Mouse (Mus musculus) heart, adult 2 months (tissue): ENCODE data around the gene Mcoln2. TPM values are rescaled to one million over a fixed set of nuclear protein-coding genes. Genes with fewer than 3 reads are reported as not detected.

Experiments used
- DNase-seq, 2 experiments: peaks; one replicate each; pipeline ENCODE4 v3.0.0; 2021
- H3K27ac ChIP-seq: fragments of 200-600 bp; 2 replicates; pipeline ENCODE4 v1.8.1; 2022
- H3K27me3 ChIP-seq: fragments of 200-500 bp; 2 replicates; pipeline ENCODE4 v1.6.1; 2012; ENCODE audit warnings: mild to moderate bottlenecking, low read length, inconsistent platforms, mixed read lengths; ENCODE audit not compliant: control insufficient read depth, insufficient read depth
- H3K36me3 ChIP-seq: fragments of 200-500 bp; 2 replicates; pipeline ENCODE4 v1.6.1; 2012; ENCODE audit warnings: low read length, inconsistent platforms; ENCODE audit not compliant: control insufficient read depth, insufficient read depth
- H3K4me1 ChIP-seq: fragments of 200-500 bp; 2 replicates; pipeline ENCODE4 v1.6.1; 2011; ENCODE audit warnings: low read length; ENCODE audit not compliant: control insufficient read depth, insufficient read depth
- H3K4me3 ChIP-seq: fragments of 200-600 bp; 2 replicates; pipeline ENCODE4 v1.8.1; 2022
- H3K79me2 ChIP-seq: fragments of 200-500 bp; replicated peaks from 2 replicates; pipeline ENCODE4 v1.6.1; 2012; ENCODE audit warnings: mild to moderate bottlenecking, inconsistent platforms, low read length, moderate library complexity, mixed read lengths; ENCODE audit not compliant: control insufficient read depth, insufficient read depth
- H3K9ac ChIP-seq: fragments of 200-500 bp; 2 replicates; pipeline ENCODE4 v1.6.1; 2012; ENCODE audit warnings: low read depth, mild to moderate bottlenecking, control low read depth, inconsistent platforms, low read length, mixed read lengths
- CTCF ChIP-seq: fragments of 200-600 bp; IDR thresholded peaks from 2 replicates; pipeline ENCODE4 v1.8.1; 2022; ENCODE audit warnings: antibody characterized with exemption, mild to moderate bottlenecking, moderate library complexity
- EP300 ChIP-seq: fragments of 200-500 bp; IDR thresholded peaks from 2 replicates; pipeline ENCODE4 v1.6.1; 2011; ENCODE audit warnings: low read depth, low read length, control low read depth; ENCODE audit not compliant: insufficient read depth
- POLR2A ChIP-seq: fragments of 200-500 bp; IDR thresholded peaks from 2 replicates; pipeline ENCODE4 v1.6.1; 2011; ENCODE audit warnings: mild to moderate bottlenecking, low read depth, low read length, control low read depth; ENCODE audit not compliant: insufficient read depth
- WGBS: fragments of 180-500 bp; shearing (Covaris S2); methylation state at CpG from one replicate; pipeline ENCODE4 v1.1.7; 2018; 5-methylcytosine and 5-hydroxymethylcytosine counted together
- intact Hi-C: fragments of 180-260 bp; cut with DNase I; formaldehyde crosslinking; loops from one replicate; pipeline ENCODE4 v1.15.1; 2025
- polyA plus RNA-seq: library from polyadenylated mRNA; depleted of rRNA; stranded (reverse); fragments of >200 nt; gene quantifications from 2 replicates; pipeline ENCODE4 v1.2.3, GENCODE M21; 2012
- total RNA-seq, 2 experiments: library from RNA; stranded (reverse); gene quantifications; 2 replicates each; pipeline ENCODE4 v1.2.3; 2021

The Mcoln2 gene
- total and polyA plus RNA-seq, 3 experiments = 0.18 to 0.41 TPM; not detected in 1

DNA sequence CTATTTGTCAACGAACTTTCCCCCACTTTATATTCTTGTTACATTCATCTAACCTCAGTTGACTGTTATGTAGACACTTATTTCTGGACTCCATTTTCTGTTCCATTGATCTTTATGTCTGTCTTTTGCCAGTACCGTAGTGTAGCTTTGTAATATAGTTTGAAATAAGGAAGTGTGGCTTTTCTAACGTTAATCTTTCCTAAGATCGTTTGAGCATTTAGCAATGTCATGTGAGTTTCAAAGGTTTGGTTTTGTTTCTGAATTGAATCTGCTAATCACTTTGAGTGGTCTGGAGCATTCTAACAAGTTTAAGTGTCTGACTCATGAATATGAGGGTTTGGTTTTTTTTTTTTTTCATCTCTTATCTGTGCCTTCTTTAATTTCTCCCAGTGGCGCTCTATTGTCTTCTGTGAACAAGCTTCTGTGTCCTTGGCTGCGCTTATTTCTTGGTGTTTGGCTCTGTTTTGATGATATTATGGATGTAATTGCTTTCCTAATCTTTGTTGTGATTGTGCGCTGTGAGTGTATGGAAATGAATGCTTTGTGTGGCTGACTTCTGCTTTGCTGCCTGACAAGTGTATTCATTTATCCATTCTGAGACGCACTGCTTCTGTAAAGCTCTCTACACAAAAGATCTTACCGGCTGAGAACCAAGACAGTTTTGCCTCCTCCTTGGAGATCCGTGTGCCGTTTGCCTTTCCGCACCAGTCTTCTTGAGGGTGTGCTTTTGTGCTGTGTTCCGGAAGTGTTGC, 79.1 kb downstream of the Mcoln2 start:
- Histone ChIP-seq H3K4me1 (no peaks in the 10 kb centered on the region), H3K36me3 (no peaks in the 10 kb centered on the region), H3K27ac (no peak overlapping the region), H3K9ac (no peak overlapping the region), H3K27me3 (no peaks in the 10 kb centered on the region), H3K4me3 (no peak overlapping the region), H3K79me2 (no peaks in the 10 kb centered on the region)
- no peak for DNase-seq
- TF ChIP-seq POLR2A (no peak), EP300 (no peak), CTCF (no peak)
- intact Hi-C loops = no loop called here
- 82% methylated on average over 13 of the region's 13 CpGs for WGBS

GRCm38 (mm10) chr3:146232708-146233107, 83.1 kb downstream of the Mcoln2 start:
- H3K9ac ChIP-seq = no peak overlapping the region
- no peaks in the 10 kb centered on the region for H3K36me3 ChIP-seq
- intact Hi-C loops = no loop called here
- H3K4me1 ChIP-seq = no peaks in the 10 kb centered on the region
- H3K27me3 ChIP-seq = no peaks in the 10 kb centered on the region
- 51% methylated on average over 7 of the region's 7 CpGs for WGBS
- no peak for TF ChIP-seq POLR2A
- no peak overlapping the region for H3K27ac ChIP-seq
- no peaks in the 10 kb centered on the region for H3K79me2 ChIP-seq
- no peak for DNase-seq
- no peak overlapping the region for H3K4me3 ChIP-seq

- 36% methylated on average over 4 of the region's 4 CpGs for WGBS
Measured at GRCm38 (mm10) chr3:146233741-146234140, 84.1 kb downstream of the Mcoln2 start.

GRCm38 (mm10) chr3:146234530-146234929, 84.9 kb downstream of the Mcoln2 start:
- intact Hi-C loops = no loop called here
- WGBS = 86% methylated on average over 10 of the region's 10 CpGs

More at GRCm38 (mm10) chr3:146233741-146234140, 84.1 kb downstream of the Mcoln2 start:
- H3K4me3 ChIP-seq = no peak overlapping the region
- H3K36me3 ChIP-seq = no peaks in the 10 kb centered on the region
- no peak overlapping the region for H3K9ac ChIP-seq
- H3K4me1 ChIP-seq = no peaks in the 10 kb centered on the region
- intact Hi-C loops = no loop called here
- TF ChIP-seq CTCF = no peak
- no peak for TF ChIP-seq POLR2A
- no peak for TF ChIP-seq EP300
- no peak overlapping the region for H3K27ac ChIP-seq
- no peak for DNase-seq
- H3K79me2 ChIP-seq = no peaks in the 10 kb centered on the region
- no peaks in the 10 kb centered on the region for H3K27me3 ChIP-seq

GRCm38 (mm10) chr3:146236280-146236679, 86.6 kb downstream of the Mcoln2 start:
- Histone ChIP-seq H3K4me1 (no peaks in the 10 kb centered on the region), H3K27ac (no peak overlapping the region), H3K36me3 (no peaks in the 10 kb centered on the region), H3K9ac (no peak overlapping the region), H3K79me2 (no peaks in the 10 kb centered on the region), H3K27me3 (no peaks in the 10 kb centered on the region), H3K4me3 (no peak overlapping the region)
- intact Hi-C loops = no loop called here
- no peak for DNase-seq
- TF ChIP-seq POLR2A = no peak
- WGBS = 76% methylated on average over 8 of the region's 8 CpGs

More at GRCm38 (mm10) chr3:146234530-146234929, 84.9 kb downstream of the Mcoln2 start:
- no peaks in the 10 kb centered on the region for H3K36me3 ChIP-seq
- H3K27ac ChIP-seq = no peak overlapping the region
- no peak overlapping the region for H3K4me3 ChIP-seq
- H3K4me1 ChIP-seq = no peaks in the 10 kb centered on the region
- no peak overlapping the region for H3K9ac ChIP-seq
- TF ChIP-seq POLR2A (no peak), CTCF (no peak), EP300 (no peak)
- DNase-seq = no peak
- no peaks in the 10 kb centered on the region for H3K27me3 ChIP-seq
- no peaks in the 10 kb centered on the region for H3K79me2 ChIP-seq

DNA sequence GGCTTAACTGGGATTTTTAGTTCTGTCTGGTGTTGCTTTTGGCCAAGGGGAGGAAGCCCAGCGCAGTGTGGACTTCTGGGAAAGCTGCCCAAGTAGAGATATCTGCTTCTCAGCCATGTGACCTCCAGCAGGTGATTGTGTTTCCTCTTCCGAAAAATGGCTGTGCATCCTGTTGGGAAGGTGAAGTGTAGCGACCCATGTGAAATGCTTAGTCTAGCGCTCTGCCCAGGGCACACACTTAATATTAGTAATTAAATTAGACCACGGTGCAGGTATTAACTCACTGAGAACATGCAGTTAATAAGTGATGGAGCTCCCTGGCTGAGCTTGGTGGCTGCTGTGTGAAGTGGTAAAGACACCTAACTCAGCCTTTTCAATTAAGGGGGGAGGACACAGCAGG, 88.0 kb downstream of the Mcoln2 start:
- H3K79me2 ChIP-seq = no peaks in the 10 kb centered on the region
- H3K4me1 ChIP-seq = no peaks in the 10 kb centered on the region
- TF ChIP-seq CTCF (no peak), POLR2A (no peak)
- no peak overlapping the region for H3K9ac ChIP-seq
- H3K27ac ChIP-seq = no peak overlapping the region
- no peaks in the 10 kb centered on the region for H3K27me3 ChIP-seq
- DNase-seq = no peak
- intact Hi-C loops = no loop called here
- no peak overlapping the region for H3K4me3 ChIP-seq
- 72% methylated on average over 5 of the region's 5 CpGs for WGBS
- H3K36me3 ChIP-seq = no peaks in the 10 kb centered on the region
